Mouse (Mus musculus) midbrain, postnatal 0 days (tissue): Measurements from ENCODE around the gene Nsun7. TPM values are rescaled to one million over a fixed set of nuclear protein-coding genes. Genes with fewer than 3 reads are reported as not detected.

Source experiments
- ATAC-seq: fragments of 200-750 bp; cut with Nextera tagmentation; 2 replicates; pipeline ENCODE4 v1.8.0; 2017; ENCODE audit warnings: moderate number of reproducible peaks, mild to moderate bottlenecking, moderate TSS enrichment, moderate library complexity; ENCODE audit not compliant: low FRiP score
- DNase-seq: peaks from one replicate; pipeline ENCODE4 v3.0.0-alpha.2; 2015; ENCODE audit warnings: low spot score
- H3K27ac ChIP-seq: fragments of 300-500 bp; sonication (generic); 2 replicates; pipeline ENCODE4 v1.5.1; 2014; ENCODE audit warnings: low read depth, mild to moderate bottlenecking, low read length, mixed read lengths
- H3K27me3 ChIP-seq: fragments of 300-500 bp; sonication (generic); 2 replicates; pipeline ENCODE4 v1.6.1; 2014; ENCODE audit warnings: low read length, control low read depth, mixed read lengths; ENCODE audit not compliant: insufficient read depth
- H3K36me3 ChIP-seq: fragments of 300-500 bp; sonication (generic); 2 replicates; pipeline ENCODE4 v1.6.1; 2014; ENCODE audit warnings: low read length, control low read depth, mixed read lengths; ENCODE audit not compliant: insufficient read depth
- H3K4me1 ChIP-seq: fragments of 300-500 bp; sonication (generic); 2 replicates; pipeline ENCODE4 v1.6.1; 2014; ENCODE audit warnings: mild to moderate bottlenecking, control low read depth, antibody characterized with exemption, low read length, mixed read lengths; ENCODE audit not compliant: insufficient read depth
- H3K4me2 ChIP-seq: fragments of 300-500 bp; sonication (generic); 2 replicates; pipeline ENCODE4 v1.6.1; 2014; ENCODE audit warnings: low read depth, mild to moderate bottlenecking, low read length, mixed read lengths; ENCODE audit not compliant: poor library complexity, severe bottlenecking
- H3K4me3 ChIP-seq: fragments of 300-500 bp; sonication (generic); 2 replicates; pipeline ENCODE4 v1.5.1; 2014; ENCODE audit warnings: low read depth, mild to moderate bottlenecking, low read length, moderate library complexity
- H3K9ac ChIP-seq: fragments of 300-500 bp; sonication (generic); replicated peaks from 2 replicates; pipeline ENCODE4 v1.6.1; 2014; ENCODE audit warnings: mild to moderate bottlenecking, low read length, moderate library complexity, mixed read lengths; ENCODE audit not compliant: poor library complexity, severe bottlenecking
- H3K9me3 ChIP-seq: fragments of 300-500 bp; sonication (generic); 2 replicates; pipeline ENCODE4 v1.6.1; 2016; ENCODE audit warnings: low read length, control low read depth
- CTCF ChIP-seq: IDR thresholded peaks from 2 replicates; pipeline ENCODE4 v1.5.1; 2016; ENCODE audit warnings: antibody characterized with exemption, mild to moderate bottlenecking
- WGBS: fragments of 180-500 bp; shearing (Covaris S2); extraction: QIAGEN DNeasy Blood & Tissue Kit; methylation state at CpG from one replicate; pipeline ENCODE4 v1.1.7; 2014; 5-methylcytosine and 5-hydroxymethylcytosine counted together
- polyA plus RNA-seq: library from polyadenylated mRNA; unstranded; fragments of >200 nt; fragmentation: Nextera tagmentation; extraction: Ambion mirVana; gene quantifications from 2 replicates; pipeline ENCODE4 v1.2.1, GENCODE M21; 2015
- total RNA-seq: library from RNA; depleted of rRNA; stranded (reverse); fragments of >200 nt; gene quantifications from 2 replicates; pipeline ENCODE4 v1.2.3, GENCODE M21; 2014

The Nsun7 gene
- total and polyA plus RNA-seq, 2 experiments from 2014 or later: 3.1 to 4.7 TPM

DNA sequence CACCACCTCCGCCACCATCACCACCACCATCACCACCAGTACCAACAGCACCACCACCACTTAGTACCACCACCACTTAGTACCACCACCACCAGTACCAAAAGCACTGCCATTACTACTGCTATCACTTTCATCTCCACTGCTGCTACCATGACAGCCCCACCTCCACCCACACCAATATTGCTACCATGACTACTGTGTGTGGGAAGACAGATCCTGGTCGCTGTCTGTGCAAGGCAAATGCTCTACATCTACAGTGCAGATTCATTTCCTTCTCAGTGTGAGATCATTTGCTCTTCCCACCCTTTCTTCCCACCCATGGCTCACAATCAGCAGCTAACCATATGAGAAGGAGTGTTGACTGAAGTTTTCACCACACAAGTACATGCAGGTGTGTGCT, 43.2 kb downstream of the Nsun7 start:
- Histone ChIP-seq H3K4me2 (no peak overlapping the region), H3K36me3 (peaks cover 26% of the 10 kb centered on the region), H3K4me3 (no peak overlapping the region), H3K27me3 (no peaks in the 10 kb centered on the region), H3K9me3 (no peaks in the 10 kb centered on the region), H3K4me1 (no peaks in the 10 kb centered on the region), H3K27ac (no peak overlapping the region), H3K9ac (no peak overlapping the region)
- DNase-seq (no peak), ATAC-seq (no peak)
- no peak for TF ChIP-seq CTCF
- 90% methylated on average over 2 of the region's 2 CpGs for WGBS

DNA sequence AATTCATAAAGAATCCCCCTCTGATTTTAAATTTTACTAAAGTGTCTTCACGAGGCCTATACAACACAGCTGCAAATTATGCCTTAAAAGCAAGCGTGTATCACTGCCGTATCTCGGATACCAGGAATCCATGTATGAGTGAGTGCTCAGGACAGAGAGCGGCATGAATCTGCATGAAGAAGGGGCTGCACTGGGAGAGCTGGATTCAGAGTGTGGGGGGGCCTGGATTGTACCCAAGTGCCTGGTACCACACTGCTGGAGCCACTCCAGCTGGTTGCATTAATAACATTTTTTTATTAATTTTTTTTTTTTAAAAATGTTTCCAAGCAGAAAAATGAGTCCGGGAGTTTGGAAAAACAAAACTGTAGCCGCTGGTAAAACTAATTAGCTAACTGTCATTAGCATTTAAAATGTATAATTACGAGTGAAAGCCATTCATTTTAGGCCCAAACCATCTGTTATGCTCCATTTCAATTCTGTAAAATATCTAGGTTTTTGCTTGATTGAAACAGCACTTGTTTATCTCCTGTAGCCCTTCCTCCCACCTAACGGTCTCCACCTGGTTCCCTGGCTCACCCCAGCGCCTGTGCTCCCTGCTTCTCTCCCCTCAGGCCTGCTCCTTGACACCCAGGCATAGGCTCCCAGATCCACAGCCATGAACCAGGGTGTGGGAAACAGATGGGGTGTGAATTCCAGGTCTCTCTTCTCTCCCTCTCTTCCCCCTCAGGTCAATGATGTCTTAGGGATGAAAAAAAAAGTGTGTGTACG, 44.8 kb downstream of the Nsun7 start:
- no peaks in the 10 kb centered on the region for H3K9me3 ChIP-seq

DNA sequence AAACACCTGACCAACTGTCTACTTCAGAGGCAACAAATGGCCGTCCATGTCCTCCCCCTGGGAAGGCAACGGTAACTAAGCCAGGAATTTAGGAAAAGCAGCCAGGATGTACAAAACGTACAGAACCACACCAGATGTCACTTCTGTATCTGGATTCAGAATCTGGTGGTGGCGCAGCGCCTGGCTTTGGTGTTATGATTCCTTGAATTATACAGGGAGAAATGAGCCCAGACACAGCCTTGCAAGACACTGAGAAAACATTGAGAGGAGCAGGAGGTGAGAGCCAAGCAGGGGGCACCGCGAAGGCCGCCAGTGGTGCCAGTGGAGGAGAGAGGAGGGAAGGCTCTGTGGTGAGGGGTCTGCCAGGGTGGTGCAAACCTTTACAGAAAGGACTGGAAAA, 45.8 kb downstream of the Nsun7 start:
- H3K4me1 ChIP-seq: no peaks in the 10 kb centered on the region
- no peak overlapping the region for H3K9ac ChIP-seq
- 83% methylated on average over 8 of the region's 8 CpGs for WGBS
- no peak overlapping the region for H3K4me2 ChIP-seq
- TF ChIP-seq CTCF: no peak
- H3K4me3 ChIP-seq: no peak overlapping the region
- DNase-seq (no peak), ATAC-seq (no peak)
- H3K36me3 ChIP-seq: peaks cover 34% of the 10 kb centered on the region
- no peaks in the 10 kb centered on the region for H3K27me3 ChIP-seq
- no peaks in the 10 kb centered on the region for H3K9me3 ChIP-seq
- no peak overlapping the region for H3K27ac ChIP-seq

More for the DNA sequence above, 44.8 kb downstream of the Nsun7 start:
- Histone ChIP-seq H3K4me2 (no peak overlapping the region), H3K9ac (no peak overlapping the region), H3K27me3 (no peaks in the 10 kb centered on the region), H3K36me3 (peaks cover 33% of the 10 kb centered on the region), H3K27ac (no peak overlapping the region), H3K4me1 (no peaks in the 10 kb centered on the region), H3K4me3 (no peak overlapping the region)
- WGBS: 79% methylated on average over 11 of the region's 11 CpGs
- no peak for TF ChIP-seq CTCF
- ATAC-seq: no peak
- no peak for DNase-seq

DNA sequence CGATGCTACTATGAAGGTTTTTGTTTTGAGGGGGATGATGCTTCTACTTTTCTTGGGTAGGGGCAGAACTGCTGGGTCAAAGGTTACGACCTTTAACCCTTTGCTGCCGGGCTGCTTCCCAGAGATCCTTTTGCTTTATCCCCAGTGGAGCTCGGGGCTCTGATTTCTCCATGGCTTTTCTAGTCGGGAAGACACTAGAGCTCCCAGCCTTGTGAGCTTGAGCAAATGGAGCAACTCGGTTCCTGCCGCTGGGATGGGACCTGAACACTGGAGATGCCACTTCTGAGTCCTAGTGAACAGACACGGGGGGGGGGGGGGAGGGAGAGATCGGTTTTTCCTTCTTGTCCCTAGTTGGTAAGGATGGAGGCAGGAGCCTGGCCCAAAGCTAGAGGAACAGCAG, 50.6 kb downstream of the Nsun7 start:
- no peak for TF ChIP-seq CTCF
- no peak overlapping the region for H3K9ac ChIP-seq
- H3K4me1 ChIP-seq: no peaks in the 10 kb centered on the region
- H3K9me3 ChIP-seq: no peaks in the 10 kb centered on the region
- H3K27ac ChIP-seq: no peak overlapping the region
- ATAC-seq: no peak
- no peak overlapping the region for H3K4me3 ChIP-seq
- DNase-seq: no peak
- WGBS: 49% methylated on average over 9 of the region's 9 CpGs
- no peak overlapping the region for H3K4me2 ChIP-seq
- no peaks in the 10 kb centered on the region for H3K27me3 ChIP-seq
- peaks cover 26% of the 10 kb centered on the region for H3K36me3 ChIP-seq

DNA sequence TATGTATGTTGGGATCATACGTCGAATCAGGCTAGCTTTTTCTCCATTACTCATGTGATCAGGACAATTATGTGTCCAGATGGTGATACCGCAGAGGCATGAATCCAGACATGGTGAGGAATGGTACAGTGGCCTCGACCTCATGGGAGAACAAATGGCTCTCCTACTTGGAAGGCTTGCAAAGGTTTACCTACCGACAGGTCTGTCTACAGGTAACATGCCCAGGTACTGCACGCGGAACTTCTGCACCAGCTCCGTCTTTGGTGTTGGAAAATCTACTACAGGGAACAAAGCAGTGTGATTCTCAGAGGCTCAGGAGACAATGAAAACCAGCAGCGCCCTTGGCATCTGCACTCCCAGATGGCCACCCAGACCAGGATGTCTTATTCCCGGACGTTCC, 51.1 kb downstream of the Nsun7 start:
- no peak for TF ChIP-seq CTCF
- no peak for DNase-seq
- Histone ChIP-seq H3K4me3 (no peak overlapping the region), H3K4me2 (no peak overlapping the region), H3K9ac (no peak overlapping the region), H3K4me1 (no peaks in the 10 kb centered on the region), H3K27me3 (no peaks in the 10 kb centered on the region), H3K27ac (no peak overlapping the region), H3K9me3 (no peaks in the 10 kb centered on the region), H3K36me3 (peaks cover 26% of the 10 kb centered on the region)
- ATAC-seq: no peak
- WGBS: 94% methylated on average over 11 of the region's 11 CpGs

DNA sequence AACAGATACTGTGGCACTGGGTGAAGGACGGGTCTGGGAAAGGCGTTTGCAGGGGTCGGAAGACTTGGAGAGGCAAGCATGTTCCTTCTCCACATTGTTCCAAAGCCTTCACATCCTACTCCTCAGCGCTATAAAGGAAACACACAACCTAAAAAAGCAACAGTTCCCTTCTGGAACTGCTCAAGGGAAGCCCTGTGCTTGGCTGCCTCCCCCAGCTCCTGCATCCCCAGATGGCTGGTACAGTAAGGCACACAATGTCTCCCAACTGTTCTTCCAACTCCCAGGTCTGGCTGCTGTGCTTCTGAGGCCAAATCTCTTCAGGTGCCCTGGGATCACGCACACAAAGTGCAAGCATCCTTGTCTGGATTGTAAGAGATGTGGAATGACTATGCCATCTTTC, 56.1 kb downstream of the Nsun7 start:
- no peak for ATAC-seq
- WGBS: 89% methylated on average over 5 of the region's 5 CpGs

More for the DNA sequence above, 56.1 kb downstream of the Nsun7 start:
- no peak overlapping the region for H3K4me3 ChIP-seq
- no peaks in the 10 kb centered on the region for H3K27me3 ChIP-seq
- H3K9ac ChIP-seq: no peak overlapping the region
- no peaks in the 10 kb centered on the region for H3K9me3 ChIP-seq
- DNase-seq: no peak
- no peak overlapping the region for H3K4me2 ChIP-seq
- H3K4me1 ChIP-seq: no peaks in the 10 kb centered on the region
- no peak for TF ChIP-seq CTCF
- H3K36me3 ChIP-seq: peaks cover 5% of the 10 kb centered on the region; the same call in 1 of the 2 replicates
- H3K27ac ChIP-seq: no peak overlapping the region
